Mouse (Mus musculus) C2C12 (cell line): Measurements from ENCODE around the gene Tmem56. TPM values are rescaled to one million over a fixed set of nuclear protein-coding genes. Genes with fewer than 3 reads are reported as not detected.

Experiments used
- H3K27me3 ChIP-seq: one replicate; pipeline ENCODE4 v1.6.1; 2011; ENCODE audit not compliant: control insufficient read depth, insufficient read depth, insufficient read length
- H3K36me3 ChIP-seq: one replicate; pipeline ENCODE4 v1.6.1; 2011; ENCODE audit not compliant: control insufficient read depth, insufficient read depth
- H3K4me3 ChIP-seq: one replicate; pipeline ENCODE4 v1.5.1; 2011; ENCODE audit warnings: mild to moderate bottlenecking, control low read depth; ENCODE audit not compliant: poor library complexity, insufficient read depth, severe bottlenecking
- H3K79me2 ChIP-seq: one replicate; pipeline ENCODE4 v1.6.1; 2011; ENCODE audit not compliant: control insufficient read depth, insufficient read depth
- H3K79me3 ChIP-seq: one replicate; pipeline ENCODE4 v1.6.1; 2011; ENCODE audit warnings: low read depth, control low read depth
- H3ac ChIP-seq: one replicate; pipeline ENCODE3; 2011; ENCODE audit warnings: low read depth; ENCODE audit not compliant: control insufficient read depth, insufficient read length
- CEBPB ChIP-seq: IDR thresholded peaks from one replicate; pipeline ENCODE4 v1.6.1; 2011; ENCODE audit warnings: low read depth, mild to moderate bottlenecking, control low read depth, moderate library complexity
- CTCF ChIP-seq: IDR thresholded peaks from one replicate; pipeline ENCODE4 v1.5.1; 2011; ENCODE audit not compliant: control insufficient read depth, insufficient read depth, insufficient read length
- FOSL1 ChIP-seq: IDR thresholded peaks from one replicate; pipeline ENCODE4 v1.8.0; 2011; ENCODE audit warnings: mild to moderate bottlenecking, low read length; ENCODE audit not compliant: poor library complexity, insufficient read depth, severe bottlenecking
- MAX ChIP-seq: IDR thresholded peaks from one replicate; pipeline ENCODE4 v1.6.1; 2011; ENCODE audit warnings: mild to moderate bottlenecking, control low read depth
- MYOD1 ChIP-seq: IDR thresholded peaks from one replicate; pipeline ENCODE4 v1.6.1; 2011; ENCODE audit warnings: low read depth; ENCODE audit not compliant: control insufficient read depth, insufficient read length
- MYOG ChIP-seq: IDR thresholded peaks from one replicate; pipeline ENCODE4 v1.6.1; 2011; ENCODE audit not compliant: control insufficient read depth, insufficient read length; ENCODE audit errors: extremely low read depth
- USF1 ChIP-seq: IDR thresholded peaks from one replicate; pipeline ENCODE4 v1.6.1; 2011; ENCODE audit warnings: low read depth, mild to moderate bottlenecking, control low read depth, moderate library complexity
- polyA plus RNA-seq: library from polyadenylated mRNA; unstranded; fragments of >200 nt; fragmentation: generic; extraction: Trizol; gene quantifications from one replicate; pipeline ENCODE4 v1.2.1, GENCODE M21; 2012; ENCODE audit warnings: missing spikeins

The Tmem56 gene
- polyA plus RNA-seq, 1 experiment: 0.09 TPM

- Histone ChIP-seq H3K27me3 (peaks cover 13% of the 10 kb centered on the region), H3K36me3 (no peaks in the 10 kb centered on the region), H3K79me2 (no peaks in the 10 kb centered on the region), H3ac (peak overlapping the region; percentile 60), H3K79me3 (no peaks in the 10 kb centered on the region), H3K4me3 (peak overlapping the region; percentile 14)
- no peak for TF ChIP-seq USF1
- no peak for TF ChIP-seq CTCF
- TF ChIP-seq FOSL1: no peak
- TF ChIP-seq CEBPB: no peak
- TF ChIP-seq MAX: no peak
- TF ChIP-seq MYOG: no peak
- no peak for TF ChIP-seq MYOD1
Observed at GRCm38 (mm10) chr3:121262521-121263204, 20.2 kb downstream of the Tmem56 start.

GRCm38 (mm10) chr3:121261939-121262520, 20.9 kb downstream of the Tmem56 start:
- Histone ChIP-seq H3K79me3 (no peaks in the 10 kb centered on the region), H3K27me3 (peaks cover 13% of the 10 kb centered on the region), H3K79me2 (no peaks in the 10 kb centered on the region), H3K36me3 (no peaks in the 10 kb centered on the region), H3K4me3 (no peak overlapping the region), H3ac (peak overlapping the region; percentile 60)
- no peak for TF ChIP-seq MAX

DNA sequence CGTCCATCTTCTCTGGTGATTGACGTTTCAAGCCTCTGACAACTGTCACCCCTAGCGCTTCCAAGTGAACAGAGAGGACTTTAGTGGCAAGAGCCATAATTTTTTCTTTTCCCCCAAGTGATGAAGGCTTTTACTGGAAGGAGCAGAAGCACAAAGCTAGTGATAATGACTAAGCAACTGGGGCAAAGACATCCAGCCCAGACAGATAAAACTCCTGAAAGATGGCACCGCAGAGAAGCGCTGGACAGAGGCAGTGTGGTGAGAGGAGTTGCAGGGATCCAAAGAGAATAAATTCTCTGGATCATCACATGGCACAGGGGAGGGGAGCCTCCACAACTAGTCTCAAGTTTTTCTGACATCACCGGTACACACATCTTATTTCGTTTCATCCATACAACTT, 21.6 kb downstream of the Tmem56 start:
- TF ChIP-seq FOSL1: no peak
- no peak for TF ChIP-seq MYOD1
- TF ChIP-seq MAX: no peak
- TF ChIP-seq CTCF: no peak
- no peak for TF ChIP-seq CEBPB
- TF ChIP-seq MYOG: no peak
- TF ChIP-seq USF1: no peak
- H3K79me2 ChIP-seq: no peaks in the 10 kb centered on the region
- no peaks in the 10 kb centered on the region for H3K79me3 ChIP-seq
- H3K4me3 ChIP-seq: no peak overlapping the region
- peaks cover 13% of the 10 kb centered on the region for H3K27me3 ChIP-seq
- no peaks in the 10 kb centered on the region for H3K36me3 ChIP-seq
- H3ac ChIP-seq: no peak overlapping the region

- Histone ChIP-seq H3K27me3 (peaks cover 13% of the 10 kb centered on the region), H3K79me2 (no peaks in the 10 kb centered on the region), H3K4me3 (no peak overlapping the region), H3ac (no peak overlapping the region), H3K79me3 (no peaks in the 10 kb centered on the region), H3K36me3 (no peaks in the 10 kb centered on the region)
- TF ChIP-seq CEBPB: no peak
Observed at GRCm38 (mm10) chr3:121260831-121261230, 22.1 kb downstream of the Tmem56 start.

- H3K27me3 ChIP-seq: peaks cover 13% of the 10 kb centered on the region
- TF ChIP-seq MAX (no peak), FOSL1 (no peak), CEBPB (no peak), USF1 (no peak), MYOD1 (no peak), MYOG (no peak), CTCF (no peak)
- no peaks in the 10 kb centered on the region for H3K79me3 ChIP-seq
- H3ac ChIP-seq: no peak overlapping the region
- H3K79me2 ChIP-seq: no peaks in the 10 kb centered on the region
- no peak overlapping the region for H3K4me3 ChIP-seq
- no peaks in the 10 kb centered on the region for H3K36me3 ChIP-seq
Observed at GRCm38 (mm10) chr3:121260041-121260440, 22.9 kb downstream of the Tmem56 start.
